Mouse (Mus musculus): ENCODE measurements at regions not wholly inside any gene's neighbourhood (a gene's known extent, or its start where the extent isn't known, plus 50 kb on each side); places are given as distances from the start of the nearest gene placed in this dataset.

DNA sequence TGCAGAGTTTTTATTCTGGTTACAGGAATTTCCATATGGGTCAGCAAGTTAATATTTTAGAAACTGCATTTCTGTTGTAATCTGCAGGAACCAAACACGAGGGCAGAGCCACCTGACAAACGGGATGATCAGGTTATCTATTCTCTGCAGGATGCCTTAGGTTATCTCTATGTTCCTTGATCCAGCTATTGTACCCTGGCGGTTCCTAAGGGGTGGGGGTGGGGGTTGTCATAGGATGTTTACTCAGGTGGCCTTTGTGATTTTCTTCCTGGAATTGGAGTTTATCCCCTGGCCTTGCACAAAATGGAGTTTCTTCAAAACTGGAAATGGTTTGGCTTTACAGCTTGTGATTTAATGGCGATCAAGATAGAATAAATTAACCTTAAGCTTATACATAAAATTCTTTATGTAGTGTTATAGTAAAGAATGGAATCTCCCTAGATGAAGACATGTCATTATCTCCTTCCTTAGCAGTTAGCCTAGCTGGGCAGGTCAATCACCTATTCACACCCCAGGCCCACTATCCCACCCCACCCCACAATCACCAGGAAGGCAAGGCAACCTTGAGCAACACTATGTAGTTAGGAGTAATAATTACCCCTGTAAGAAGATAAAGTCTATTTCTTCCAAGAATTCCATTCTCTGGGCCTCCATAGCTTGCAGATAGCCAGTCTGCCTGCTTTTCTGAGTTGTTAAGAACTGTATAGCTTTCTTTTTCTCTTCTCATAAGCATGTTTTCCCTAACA, 192.3 kb upstream of the B430218F22Rik start:
- Histone ChIP-seq H3K4me1 (ENCODE audit: control insufficient read depth, insufficient read depth, low read length) (no peaks in the 10 kb centered on the region), H3K27me3 (ENCODE audit: control insufficient read depth, insufficient read depth, low read length) (no peaks in the 10 kb centered on the region), H3K4me2 (ENCODE audit: low read depth, severe bottlenecking) (no peak overlapping the region), H3K36me3 (ENCODE audit: control insufficient read depth, insufficient read depth, low read length) (no peaks in the 10 kb centered on the region), H3K4me3 (ENCODE audit: low read depth, low read length) (no peak overlapping the region), H3K9ac (ENCODE audit: low read length) (no peak overlapping the region), H3K9me3 (ENCODE audit: control insufficient read depth, low read length) (no peaks in the 10 kb centered on the region), H3K27ac (replicated peaks; ENCODE audit: low read depth, low read length) (no peak overlapping the region)
- WGBS = 81% methylated on average over 4 of the region's 4 CpGs
- DNase-seq (ENCODE audit: low spot score) = no peak
- ATAC-seq (ENCODE audit: insufficient number of reproducible peaks, low FRiP score, low TSS enrichment, low read depth) = no peak

DNA sequence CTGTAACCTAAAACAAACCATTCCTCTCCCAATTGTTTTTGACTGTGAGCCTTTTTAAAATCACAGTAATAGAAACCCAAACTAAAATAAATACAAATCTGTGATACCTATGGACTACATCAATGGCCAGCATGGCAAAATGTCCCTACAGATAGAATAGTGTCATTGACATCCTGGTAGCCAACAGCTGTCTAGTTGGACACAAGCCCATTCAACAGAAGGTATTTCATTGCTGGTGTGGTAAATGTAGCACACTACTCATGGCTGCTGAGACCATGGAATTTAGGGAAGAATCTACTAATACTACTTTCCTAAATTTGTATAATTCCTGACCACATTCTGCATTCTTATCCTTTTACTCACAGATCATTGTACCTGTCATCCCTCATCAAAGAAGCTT, 178.3 kb upstream of the B430218F22Rik start:
- Histone ChIP-seq H3K36me3 (ENCODE audit: control insufficient read depth, insufficient read depth, low read length) (no peaks in the 10 kb centered on the region), H3K9ac (ENCODE audit: low read length) (no peak overlapping the region), H3K27me3 (ENCODE audit: control insufficient read depth, insufficient read depth, low read length) (no peaks in the 10 kb centered on the region), H3K4me1 (ENCODE audit: control insufficient read depth, insufficient read depth, low read length) (no peaks in the 10 kb centered on the region), H3K4me2 (ENCODE audit: low read depth, severe bottlenecking) (no peak overlapping the region), H3K27ac (replicated peaks; ENCODE audit: low read depth, low read length) (no peak overlapping the region), H3K9me3 (ENCODE audit: control insufficient read depth, low read length) (no peaks in the 10 kb centered on the region), H3K4me3 (ENCODE audit: low read depth, low read length) (no peak overlapping the region)
- ATAC-seq (ENCODE audit: insufficient number of reproducible peaks, low FRiP score, low TSS enrichment, low read depth) (no peak), DNase-seq (ENCODE audit: low spot score) (no peak)

DNA sequence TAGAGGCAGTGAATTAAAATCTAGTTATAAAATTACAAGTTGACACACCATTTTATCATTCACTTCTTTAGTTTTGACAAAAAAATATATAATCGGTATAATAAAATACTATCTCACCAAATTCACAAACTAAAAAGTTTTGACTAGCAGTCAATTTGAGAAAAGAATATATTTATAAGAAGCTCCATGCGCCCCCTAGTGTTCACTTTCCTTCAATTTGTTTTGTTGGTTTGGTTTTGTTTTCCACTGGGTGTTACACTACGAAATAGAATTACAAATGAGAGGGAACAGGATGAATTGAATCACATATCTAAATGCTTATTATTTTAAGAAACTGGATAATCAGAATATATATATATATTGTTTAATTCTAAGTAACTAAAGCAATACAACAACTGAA, 159.1 kb upstream of the B430218F22Rik start:
- no peaks in the 10 kb centered on the region for H3K4me1 ChIP-seq (ENCODE audit: control insufficient read depth, insufficient read depth, low read length)
- 28% methylated on average over 3 of the region's 3 CpGs for WGBS
- H3K4me2 ChIP-seq (ENCODE audit: low read depth, severe bottlenecking) = no peak overlapping the region
- no peaks in the 10 kb centered on the region for H3K27me3 ChIP-seq (ENCODE audit: control insufficient read depth, insufficient read depth, low read length)
- H3K4me3 ChIP-seq (ENCODE audit: low read depth, low read length) = no peak overlapping the region
- H3K9ac ChIP-seq (ENCODE audit: low read length) = no peak overlapping the region
- H3K27ac ChIP-seq (replicated peaks; ENCODE audit: low read depth, low read length) = no peak overlapping the region
- peak; percentile 48 for DNase-seq (ENCODE audit: low spot score)
- H3K9me3 ChIP-seq (ENCODE audit: control insufficient read depth, low read length) = no peaks in the 10 kb centered on the region
- H3K36me3 ChIP-seq (ENCODE audit: control insufficient read depth, insufficient read depth, low read length) = no peaks in the 10 kb centered on the region
- ATAC-seq (ENCODE audit: insufficient number of reproducible peaks, low FRiP score, low TSS enrichment, low read depth) = no peak

DNA sequence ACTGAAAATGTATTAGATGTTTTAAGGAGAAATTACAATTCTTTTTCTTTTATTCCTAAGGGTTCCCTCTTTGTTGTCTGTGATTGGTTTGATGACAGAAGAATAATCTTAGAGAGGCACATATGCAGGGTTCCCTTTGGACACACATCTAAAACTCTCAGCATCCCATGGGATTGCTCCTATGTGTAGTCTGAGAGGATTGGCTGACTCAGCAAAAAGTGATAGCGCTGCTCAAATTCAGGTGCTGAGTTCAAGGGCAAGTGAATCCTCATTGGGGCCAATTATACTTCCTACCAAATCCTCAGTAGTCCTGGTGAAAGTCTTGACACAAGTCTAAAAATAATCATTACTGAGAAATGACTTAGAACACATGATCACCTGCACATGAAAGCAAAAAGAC, 148.5 kb upstream of the B430218F22Rik start:
- Histone ChIP-seq H3K4me1 (ENCODE audit: control insufficient read depth, insufficient read depth, low read length) (no peaks in the 10 kb centered on the region), H3K4me2 (ENCODE audit: low read depth, severe bottlenecking) (no peak overlapping the region), H3K9ac (ENCODE audit: low read length) (no peak overlapping the region), H3K27ac (replicated peaks; ENCODE audit: low read depth, low read length) (no peak overlapping the region), H3K9me3 (ENCODE audit: control insufficient read depth, low read length) (no peaks in the 10 kb centered on the region), H3K4me3 (ENCODE audit: low read depth, low read length) (no peak overlapping the region), H3K27me3 (ENCODE audit: control insufficient read depth, insufficient read depth, low read length) (no peaks in the 10 kb centered on the region), H3K36me3 (ENCODE audit: control insufficient read depth, insufficient read depth, low read length) (no peaks in the 10 kb centered on the region)
- ATAC-seq (ENCODE audit: insufficient number of reproducible peaks, low FRiP score, low TSS enrichment, low read depth) (no peak), DNase-seq (ENCODE audit: low spot score) (no peak)
- WGBS = 91% methylated on average over 1 of the region's 1 CpGs

DNA sequence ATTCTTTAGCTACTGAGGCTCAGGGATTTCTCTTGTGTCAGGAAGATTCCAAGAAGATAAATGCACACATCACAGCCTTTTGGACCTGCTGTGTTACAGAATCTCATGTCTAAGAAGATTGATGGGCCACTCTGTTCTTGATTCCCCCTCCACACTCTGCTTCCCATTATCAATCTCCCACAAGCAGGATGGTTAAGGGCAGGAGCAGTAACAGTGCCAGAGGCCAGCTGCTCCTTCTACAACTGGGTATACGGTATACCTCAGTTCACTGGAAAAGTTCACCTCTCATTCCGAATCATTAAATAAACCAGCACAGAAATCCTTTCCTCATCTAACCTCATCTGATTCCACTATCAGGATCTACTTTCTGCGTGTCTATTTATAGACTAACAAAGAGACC, 141.8 kb upstream of the B430218F22Rik start:
- Histone ChIP-seq H3K4me3 (ENCODE audit: low read depth, low read length) (no peak overlapping the region), H3K9ac (ENCODE audit: low read length) (no peak overlapping the region), H3K36me3 (ENCODE audit: control insufficient read depth, insufficient read depth, low read length) (no peaks in the 10 kb centered on the region), H3K4me1 (ENCODE audit: control insufficient read depth, insufficient read depth, low read length) (no peaks in the 10 kb centered on the region), H3K27ac (replicated peaks; ENCODE audit: low read depth, low read length) (no peak overlapping the region), H3K4me2 (ENCODE audit: low read depth, severe bottlenecking) (no peak overlapping the region), H3K9me3 (ENCODE audit: control insufficient read depth, low read length) (no peaks in the 10 kb centered on the region), H3K27me3 (ENCODE audit: control insufficient read depth, insufficient read depth, low read length) (no peaks in the 10 kb centered on the region)
- 76% methylated on average over 3 of the region's 3 CpGs for WGBS
- no peak for DNase-seq (ENCODE audit: low spot score)
- ATAC-seq (ENCODE audit: insufficient number of reproducible peaks, low FRiP score, low TSS enrichment, low read depth) = no peak

DNA sequence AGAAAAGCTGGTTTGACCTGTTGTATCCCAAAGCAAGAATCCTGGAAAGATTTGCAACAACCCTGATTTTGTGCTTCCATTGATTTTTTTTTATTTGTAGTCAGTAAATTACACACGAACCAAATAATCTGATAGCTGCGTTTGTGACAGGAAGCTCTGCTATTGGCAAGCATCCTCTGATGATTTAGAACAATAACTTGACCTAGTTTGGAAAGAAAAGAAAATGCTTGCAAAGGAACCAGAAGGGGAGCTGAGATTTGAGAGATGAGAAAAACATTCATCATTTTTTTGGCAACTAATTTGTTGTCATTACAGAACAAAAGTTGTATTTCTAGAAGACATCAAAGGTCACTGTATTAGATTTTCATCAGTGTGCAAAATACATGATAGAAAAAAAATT, 140.9 kb upstream of the B430218F22Rik start:
- Histone ChIP-seq H3K4me2 (ENCODE audit: low read depth, severe bottlenecking) (no peak overlapping the region), H3K9me3 (ENCODE audit: control insufficient read depth, low read length) (no peaks in the 10 kb centered on the region), H3K9ac (ENCODE audit: low read length) (no peak overlapping the region), H3K4me3 (ENCODE audit: low read depth, low read length) (no peak overlapping the region), H3K4me1 (ENCODE audit: control insufficient read depth, insufficient read depth, low read length) (no peaks in the 10 kb centered on the region), H3K36me3 (ENCODE audit: control insufficient read depth, insufficient read depth, low read length) (no peaks in the 10 kb centered on the region), H3K27ac (replicated peaks; ENCODE audit: low read depth, low read length) (no peak overlapping the region), H3K27me3 (ENCODE audit: control insufficient read depth, insufficient read depth, low read length) (no peaks in the 10 kb centered on the region)
- WGBS = 78% methylated on average over 2 of the region's 2 CpGs
- ATAC-seq (ENCODE audit: insufficient number of reproducible peaks, low FRiP score, low TSS enrichment, low read depth) = no peak
- no peak for DNase-seq (ENCODE audit: low spot score)

DNA sequence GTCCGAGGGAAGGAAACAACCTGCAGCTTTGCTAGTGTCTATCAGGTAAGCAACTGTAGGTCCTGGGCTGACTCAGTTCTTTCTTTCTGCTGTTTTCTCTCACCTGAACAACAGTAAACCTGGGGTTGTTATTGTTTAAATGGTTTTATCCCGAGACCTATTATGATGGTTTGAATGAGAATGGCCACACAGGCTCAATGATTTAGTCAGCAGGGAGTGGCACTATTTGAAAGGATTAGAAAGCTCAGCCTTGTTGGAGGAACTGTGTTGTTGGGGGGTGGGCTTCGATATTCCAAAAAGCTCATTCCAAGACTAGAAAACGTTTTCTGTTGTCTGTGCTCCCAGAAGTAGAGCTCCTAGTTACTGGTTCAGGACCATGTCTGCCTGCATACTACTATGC, 126.8 kb upstream of the B430218F22Rik start:
- H3K9me3 ChIP-seq (ENCODE audit: control insufficient read depth, low read length) = no peaks in the 10 kb centered on the region
- no peak for ATAC-seq (ENCODE audit: insufficient number of reproducible peaks, low FRiP score, low TSS enrichment, low read depth)
- no peaks in the 10 kb centered on the region for H3K27me3 ChIP-seq (ENCODE audit: control insufficient read depth, insufficient read depth, low read length)
- H3K4me1 ChIP-seq (ENCODE audit: control insufficient read depth, insufficient read depth, low read length) = no peaks in the 10 kb centered on the region
- DNase-seq (ENCODE audit: low spot score) = no peak
- no peak overlapping the region for H3K9ac ChIP-seq (ENCODE audit: low read length)
- H3K4me3 ChIP-seq (ENCODE audit: low read depth, low read length) = no peak overlapping the region
- no peak overlapping the region for H3K4me2 ChIP-seq (ENCODE audit: low read depth, severe bottlenecking)
- WGBS = 70% methylated on average over 4 of the region's 4 CpGs
- H3K27ac ChIP-seq (replicated peaks; ENCODE audit: low read depth, low read length) = no peak overlapping the region
- no peaks in the 10 kb centered on the region for H3K36me3 ChIP-seq (ENCODE audit: control insufficient read depth, insufficient read depth, low read length)

DNA sequence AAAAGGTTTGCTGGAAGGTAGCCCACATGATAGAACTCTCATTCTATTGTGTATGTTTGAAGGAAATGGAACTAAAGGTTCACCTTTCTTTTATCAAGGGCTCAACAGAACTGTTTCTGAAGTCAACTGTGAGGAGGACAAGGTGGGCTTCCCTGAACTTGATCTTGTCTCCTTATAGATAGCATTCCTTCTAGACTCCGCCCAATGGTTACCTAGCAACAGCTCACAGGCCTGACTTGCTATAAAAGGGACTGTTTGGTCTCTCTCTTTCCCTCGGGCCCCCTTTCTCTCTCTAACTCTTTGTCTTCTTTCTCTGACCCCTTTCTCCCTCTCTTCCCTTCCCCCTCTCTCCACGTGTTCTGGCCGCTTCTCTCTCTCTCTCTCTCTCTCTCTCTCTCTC, 123.5 kb upstream of the B430218F22Rik start:
- ATAC-seq (ENCODE audit: insufficient number of reproducible peaks, low FRiP score, low TSS enrichment, low read depth) (no peak), DNase-seq (ENCODE audit: low spot score) (no peak)
- Histone ChIP-seq H3K27ac (replicated peaks; ENCODE audit: low read depth, low read length) (no peak overlapping the region), H3K36me3 (ENCODE audit: control insufficient read depth, insufficient read depth, low read length) (no peaks in the 10 kb centered on the region), H3K9me3 (ENCODE audit: control insufficient read depth, low read length) (no peaks in the 10 kb centered on the region), H3K27me3 (ENCODE audit: control insufficient read depth, insufficient read depth, low read length) (no peaks in the 10 kb centered on the region), H3K4me2 (ENCODE audit: low read depth, severe bottlenecking) (no peak overlapping the region), H3K4me1 (ENCODE audit: control insufficient read depth, insufficient read depth, low read length) (no peaks in the 10 kb centered on the region), H3K9ac (ENCODE audit: low read length) (no peak overlapping the region), H3K4me3 (ENCODE audit: low read depth, low read length) (no peak overlapping the region)
- 68% methylated on average over 4 of the region's 4 CpGs for WGBS

Measured in limb, embryonic 11.5 days (tissue).